Mouse (Mus musculus) lung, postnatal 0 days (tissue): ENCODE data around the gene Ap3b2.

Source experiments
- CTCF ChIP-seq: IDR thresholded peaks from 2 replicates; pipeline ENCODE4 v1.5.1; 2016; ENCODE audit warnings: antibody characterized with exemption, mild to moderate bottlenecking
- EP300 ChIP-seq: IDR thresholded peaks from 2 replicates; pipeline ENCODE4 v1.6.1; 2016; ENCODE audit warnings: antibody characterized with exemption, mild to moderate bottlenecking, control low read depth

DNA sequence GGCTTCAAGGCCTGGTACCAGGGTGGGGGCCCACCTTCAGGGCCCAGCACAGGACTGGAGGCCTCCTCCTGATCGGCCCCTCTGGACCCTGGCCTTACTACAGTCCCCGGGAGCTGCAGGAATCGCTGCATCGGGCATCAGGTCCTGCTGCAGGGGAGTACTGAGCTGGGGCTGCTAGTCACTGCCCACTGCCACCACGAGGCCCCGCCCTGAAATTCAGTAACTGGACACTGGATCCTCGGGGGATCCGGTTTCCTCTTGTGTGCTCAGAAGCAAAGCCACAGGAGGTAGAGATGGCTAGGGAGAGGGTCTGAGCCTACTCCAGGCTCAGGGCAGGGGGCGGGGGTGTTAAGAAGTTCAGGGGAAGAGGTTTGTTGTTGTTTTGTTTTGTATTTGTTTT lies 4.1 kb downstream of the Ap3b2 start:
- TF ChIP-seq CTCF (no peak), EP300 (no peak)
